Mouse (Mus musculus): ENCODE results near the gene Ubp1. TPM values are rescaled to one million over a fixed set of nuclear protein-coding genes. Genes with fewer than 3 reads are reported as not detected.

Ubp1 gene
- polyA plus RNA-seq, 1 experiment from 2014 or later, result 47.5 TPM

GRCm38 (mm10) chr9:113935638-113936037, 4.9 kb downstream of the Ubp1 start:
- H3K9me3 ChIP-seq, result no peaks in the 10 kb centered on the region
- 75% methylated on average over 5 of the region's 5 CpGs for WGBS
- peaks cover 32% of the 10 kb centered on the region for H3K4me1 ChIP-seq
- H3K4me2 ChIP-seq (replicated peaks), result no peak overlapping the region
- no peak overlapping the region; the same call in 1 of the 2 replicates for H3K9ac ChIP-seq (replicated peaks)
- ATAC-seq (ENCODE audit: low FRiP score, low read depth), result no peak
- no peaks in the 10 kb centered on the region for H3K27me3 ChIP-seq
- H3K27ac ChIP-seq (replicated peaks), result no peak overlapping the region
- no peaks in the 10 kb centered on the region for H3K36me3 ChIP-seq
- H3K4me3 ChIP-seq, result no peak overlapping the region

- no peak overlapping the region for H3K4me2 ChIP-seq (replicated peaks)
- WGBS, result 88% methylated on average over 9 of the region's 9 CpGs
- H3K9ac ChIP-seq (replicated peaks), result no peak overlapping the region
- H3K27ac ChIP-seq (replicated peaks), result no peak overlapping the region
- H3K27me3 ChIP-seq, result no peaks in the 10 kb centered on the region
- 0 out of 2 replicates have a peak, but pooled peaks cover 13% of the 10 kb centered on the region for H3K4me1 ChIP-seq
- H3K4me3 ChIP-seq, result no peak overlapping the region
- H3K36me3 ChIP-seq, result no peaks in the 10 kb centered on the region
- no peaks in the 10 kb centered on the region for H3K9me3 ChIP-seq
- no peak for ATAC-seq (ENCODE audit: low FRiP score, low read depth)
These were observed 8.5 kb downstream of the Ubp1 start for GRCm38 (mm10) chr9:113939063-113939850.

- Histone ChIP-seq H3K36me3 (peaks cover 17% of the 10 kb centered on the region), H3K9me3 (no peaks in the 10 kb centered on the region), H3K27ac (replicated peaks) (no peak overlapping the region), H3K4me1 (0 out of 2 replicates have a peak, but pooled peaks cover 7% of the 10 kb centered on the region), H3K4me2 (replicated peaks) (no peak overlapping the region), H3K4me3 (no peak overlapping the region), H3K27me3 (no peaks in the 10 kb centered on the region), H3K9ac (replicated peaks) (no peak overlapping the region)
- ATAC-seq (ENCODE audit: low FRiP score, low read depth), result no peak
- WGBS, result 94% methylated on average over 3 of the region's 3 CpGs
These were observed 10.5 kb downstream of the Ubp1 start for GRCm38 (mm10) chr9:113941103-113941805.

GRCm38 (mm10) chr9:113943372-113943771, 12.6 kb downstream of the Ubp1 start:
- peaks cover 34% of the 10 kb centered on the region for H3K36me3 ChIP-seq
- H3K9ac ChIP-seq (replicated peaks), result no peak overlapping the region
- 0 out of 2 replicates have a peak, but pooled peaks cover 5% of the 10 kb centered on the region for H3K4me1 ChIP-seq
- H3K27me3 ChIP-seq, result no peaks in the 10 kb centered on the region
- H3K4me3 ChIP-seq, result no peak overlapping the region
- 100% methylated on average over 1 of the region's 1 CpGs for WGBS
- no peak for ATAC-seq (ENCODE audit: low FRiP score, low read depth)
- no peaks in the 10 kb centered on the region for H3K9me3 ChIP-seq
- H3K27ac ChIP-seq (replicated peaks), result no peak overlapping the region
- no peak overlapping the region for H3K4me2 ChIP-seq (replicated peaks)

GRCm38 (mm10) chr9:113947216-113947615, 16.5 kb downstream of the Ubp1 start:
- no peak overlapping the region for H3K4me2 ChIP-seq (replicated peaks)
- no peaks in the 10 kb centered on the region for H3K27me3 ChIP-seq
- peaks cover 39% of the 10 kb centered on the region for H3K36me3 ChIP-seq
- no peak overlapping the region for H3K9ac ChIP-seq (replicated peaks)
- no peak overlapping the region for H3K4me3 ChIP-seq
- H3K4me1 ChIP-seq, result no peaks in the 10 kb centered on the region
- ATAC-seq (ENCODE audit: low FRiP score, low read depth), result no peak
- WGBS, result 89% methylated on average over 1 of the region's 1 CpGs
- H3K27ac ChIP-seq (replicated peaks), result no peak overlapping the region
- no peaks in the 10 kb centered on the region for H3K9me3 ChIP-seq

- 94% methylated on average over 4 of the region's 4 CpGs for WGBS
- no peak overlapping the region for H3K4me2 ChIP-seq (replicated peaks)
- no peak for ATAC-seq (ENCODE audit: low FRiP score, low read depth)
- peaks cover 64% of the 10 kb centered on the region for H3K36me3 ChIP-seq
- no peaks in the 10 kb centered on the region for H3K27me3 ChIP-seq
- no peaks in the 10 kb centered on the region for H3K9me3 ChIP-seq
- no peak overlapping the region for H3K9ac ChIP-seq (replicated peaks)
- H3K27ac ChIP-seq (replicated peaks), result no peak overlapping the region
- H3K4me1 ChIP-seq, result no peaks in the 10 kb centered on the region
- no peak overlapping the region for H3K4me3 ChIP-seq
These were observed 27.0 kb downstream of the Ubp1 start for GRCm38 (mm10) chr9:113957777-113958176.

GRCm38 (mm10) chr9:113963718-113964117, 33.0 kb downstream of the Ubp1 start:
- Histone ChIP-seq H3K4me3 (no peak overlapping the region), H3K4me1 (no peaks in the 10 kb centered on the region), H3K4me2 (replicated peaks) (no peak overlapping the region), H3K27ac (replicated peaks) (no peak overlapping the region), H3K9me3 (no peaks in the 10 kb centered on the region), H3K36me3 (peaks cover 88% of the 10 kb centered on the region), H3K27me3 (no peaks in the 10 kb centered on the region), H3K9ac (replicated peaks) (no peak overlapping the region)
- ATAC-seq (ENCODE audit: low FRiP score, low read depth), result no peak

DNA sequence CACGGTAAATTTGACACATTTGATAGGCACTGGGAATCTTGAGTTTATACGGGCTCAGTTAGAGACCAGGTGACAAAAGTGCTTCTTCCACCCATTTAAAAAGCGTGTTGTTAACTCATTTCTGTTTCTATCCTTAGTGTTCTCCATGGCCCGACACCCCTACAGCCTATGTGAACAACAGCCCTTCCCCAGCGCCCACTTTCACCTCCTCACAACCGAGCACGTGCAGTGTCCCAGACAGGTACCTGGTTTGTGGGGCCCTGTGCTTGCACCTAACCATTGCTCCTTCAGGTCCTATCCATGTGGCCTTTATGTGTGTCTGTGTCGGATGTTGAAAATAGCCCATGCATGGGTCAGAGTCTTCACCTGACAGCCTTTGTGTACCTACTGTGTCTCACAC, 33.7 kb downstream of the Ubp1 start:
- no peak overlapping the region for H3K9ac ChIP-seq (replicated peaks)
- H3K9me3 ChIP-seq, result no peaks in the 10 kb centered on the region
- no peak overlapping the region for H3K4me3 ChIP-seq
- H3K27ac ChIP-seq (replicated peaks), result no peak overlapping the region
- H3K4me1 ChIP-seq, result no peaks in the 10 kb centered on the region
- no peaks in the 10 kb centered on the region for H3K27me3 ChIP-seq
- peaks cover 88% of the 10 kb centered on the region for H3K36me3 ChIP-seq
- no peak for ATAC-seq (ENCODE audit: low FRiP score, low read depth)
- H3K4me2 ChIP-seq (replicated peaks), result no peak overlapping the region
- WGBS, result over 99% methylated on average over 8 of the region's 8 CpGs

GRCm38 (mm10) chr9:113966838-113967237, 36.1 kb downstream of the Ubp1 start:
- H3K4me1 ChIP-seq, result no peaks in the 10 kb centered on the region
- 94% methylated on average over 4 of the region's 4 CpGs for WGBS

DNA sequence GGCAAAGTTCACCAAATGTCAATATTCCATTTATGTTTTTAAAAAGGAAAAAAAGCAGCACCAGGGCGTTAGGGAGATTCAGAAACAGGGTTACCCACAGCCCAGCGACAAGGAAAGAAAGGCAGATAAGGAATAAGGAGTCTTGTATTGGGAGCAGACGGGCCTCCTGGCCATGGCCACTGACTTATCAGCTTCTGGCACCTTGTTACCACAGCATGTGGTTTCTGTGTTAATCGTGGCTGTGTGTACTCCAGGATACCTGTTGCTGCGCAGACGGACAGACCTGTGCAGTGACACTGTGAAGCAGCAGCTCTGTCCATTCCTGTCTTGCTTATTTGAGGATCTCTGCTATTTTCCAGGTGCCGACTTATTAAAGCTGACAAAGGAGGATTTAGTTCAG, 38.2 kb downstream of the Ubp1 start:
- no peak for ATAC-seq (ENCODE audit: low FRiP score, low read depth)
- Histone ChIP-seq H3K4me2 (replicated peaks) (no peak overlapping the region), H3K9ac (replicated peaks) (no peak overlapping the region), H3K4me3 (no peak overlapping the region), H3K9me3 (no peaks in the 10 kb centered on the region), H3K36me3 (peaks cover 81% of the 10 kb centered on the region), H3K4me1 (no peaks in the 10 kb centered on the region), H3K27me3 (no peaks in the 10 kb centered on the region), H3K27ac (replicated peaks) (no peak overlapping the region)
- 91% methylated on average over 7 of the region's 7 CpGs for WGBS

More at GRCm38 (mm10) chr9:113966838-113967237, 36.1 kb downstream of the Ubp1 start:
- H3K27me3 ChIP-seq, result no peaks in the 10 kb centered on the region
- H3K9me3 ChIP-seq, result no peaks in the 10 kb centered on the region
- H3K4me3 ChIP-seq, result no peak overlapping the region
- ATAC-seq (ENCODE audit: low FRiP score, low read depth), result no peak
- no peak overlapping the region for H3K9ac ChIP-seq (replicated peaks)
- H3K4me2 ChIP-seq (replicated peaks), result no peak overlapping the region
- H3K27ac ChIP-seq (replicated peaks), result no peak overlapping the region; the same call in 1 of the 2 replicates
- H3K36me3 ChIP-seq, result peaks cover 88% of the 10 kb centered on the region

- Histone ChIP-seq H3K27me3 (no peaks in the 10 kb centered on the region), H3K9ac (replicated peaks) (no peak overlapping the region), H3K36me3 (peaks cover 81% of the 10 kb centered on the region), H3K27ac (replicated peaks) (no peak overlapping the region), H3K4me1 (no peaks in the 10 kb centered on the region), H3K9me3 (no peaks in the 10 kb centered on the region), H3K4me2 (replicated peaks) (no peak overlapping the region), H3K4me3 (no peak overlapping the region)
- no peak for ATAC-seq (ENCODE audit: low FRiP score, low read depth)
- 96% methylated on average over 8 of the region's 8 CpGs for WGBS
These were observed 38.7 kb downstream of the Ubp1 start for GRCm38 (mm10) chr9:113969399-113969798.

DNA sequence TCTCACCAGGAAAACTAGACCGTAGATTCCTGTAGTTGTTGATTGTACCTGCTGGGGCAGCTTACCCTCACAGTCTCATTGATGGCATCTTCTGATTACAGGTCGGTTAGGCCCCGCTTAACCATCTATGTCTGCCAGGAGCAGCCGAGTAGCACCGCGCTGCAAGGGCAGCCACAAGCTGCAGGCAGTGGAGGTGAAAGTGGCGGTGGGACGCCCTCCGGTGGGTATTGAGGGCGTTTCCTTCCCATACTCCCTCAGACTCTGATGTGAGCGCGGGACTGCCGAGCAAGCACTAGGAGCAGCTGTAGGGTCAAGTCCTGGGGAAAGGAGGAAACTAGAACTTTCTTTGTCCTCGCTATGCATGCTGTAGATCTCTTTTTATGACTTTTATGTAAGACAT, 39.3 kb downstream of the Ubp1 start:
- peaks cover 81% of the 10 kb centered on the region for H3K36me3 ChIP-seq
- H3K27ac ChIP-seq (replicated peaks), result no peak overlapping the region
- no peak overlapping the region for H3K4me3 ChIP-seq
- no peak overlapping the region for H3K9ac ChIP-seq (replicated peaks)
- ATAC-seq (ENCODE audit: low FRiP score, low read depth), result no peak
- 92% methylated on average over 14 of the region's 14 CpGs for WGBS
- no peak overlapping the region for H3K4me2 ChIP-seq (replicated peaks)
- H3K27me3 ChIP-seq, result no peaks in the 10 kb centered on the region
- no peaks in the 10 kb centered on the region for H3K9me3 ChIP-seq
- H3K4me1 ChIP-seq, result no peaks in the 10 kb centered on the region

Measured in midbrain, embryonic 12.5 days (tissue).